Mouse (Mus musculus) left cerebral cortex, postnatal 14 days (tissue): ENCODE results near the gene 2610028H24Rik. TPM values are rescaled to one million over a fixed set of nuclear protein-coding genes. Genes with fewer than 3 reads are reported as not detected.

Experiments used
- DNase-seq, 2 experiments: peaks; one replicate each; pipeline ENCODE4 v3.0.0; 2021 to 2022; ENCODE audit warnings: low spot score in 2 of 2, mixed read lengths in 1 of 2
- intact Hi-C: fragments of 180-260 bp; cut with DNase I; formaldehyde crosslinking; loops from one replicate; pipeline ENCODE4 v1.15.1; 2025
- long read RNA-seq, 2 experiments: library from polyadenylated mRNA; stranded (forward); transcript quantifications; one replicate each; pipeline ENCODE4 v2.0.0; 2021
- total RNA-seq, 2 experiments: library from RNA; stranded (reverse); gene quantifications; 2 replicates each; pipeline ENCODE4 v1.2.3; 2021

2610028H24Rik gene
- total RNA-seq: not detected
- long read RNA-seq, experiment 1: 0 reads
- long read RNA-seq, experiment 2: 0 reads

DNA sequence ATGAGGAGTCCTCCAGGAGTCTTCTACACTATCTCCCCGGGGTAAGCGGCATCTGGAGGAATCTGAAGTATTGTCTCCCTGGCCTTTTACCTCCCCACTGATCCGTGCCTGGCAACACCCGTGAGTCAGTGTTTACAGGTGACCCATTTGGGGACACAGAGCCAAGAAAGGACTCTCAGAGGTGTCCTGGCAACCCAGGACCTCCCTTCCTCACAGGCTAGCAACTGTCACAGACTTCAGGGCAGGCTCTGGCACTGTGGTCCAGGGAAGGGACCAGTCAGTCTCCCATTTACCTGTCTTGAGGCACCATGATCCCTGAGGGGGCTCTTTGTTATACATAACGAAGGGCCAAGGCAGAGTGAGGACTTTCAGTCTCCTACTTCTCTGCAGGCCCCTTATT lies at the start of gene 2610028H24Rik:
Gene 2610028H24Rik (plus strand): TSS at position 231 of the 400 bp plus-strand sequence.
- intact Hi-C loops: no loop called here
- no peak for DNase-seq

GRCm38 (mm10) chr10:76408520-76408919 lies 40.4 kb upstream of the 2610028H24Rik start:
- intact Hi-C loops: no loop called here
- DNase-seq: peak in 1 of 2 experiments; percentile 18

GRCm38 (mm10) chr10:76416811-76417210 lies 32.1 kb upstream of the 2610028H24Rik start:
- DNase-seq: peak; percentile 62 to 73
- intact Hi-C loops: no loop called here

GRCm38 (mm10) chr10:76425674-76426073 lies 23.2 kb upstream of the 2610028H24Rik start:
- intact Hi-C loops: no loop called here
- no peak for DNase-seq

- intact Hi-C loops: no loop called here
- DNase-seq: no peak
These were observed 15.0 kb upstream of the 2610028H24Rik start for GRCm38 (mm10) chr10:76433925-76434324.

GRCm38 (mm10) chr10:76439107-76439890 lies 9.6 kb upstream of the 2610028H24Rik start:
- intact Hi-C loops: no loop called here
- no peak for DNase-seq

- DNase-seq: no peak
- intact Hi-C loops: no loop called here
These were observed 8.6 kb upstream of the 2610028H24Rik start, which contains the start of gene AC141477.1 for GRCm38 (mm10) chr10:76440281-76440680. TSS of gene AC141477.1 (minus strand) at chr10:76440444.

DNA sequence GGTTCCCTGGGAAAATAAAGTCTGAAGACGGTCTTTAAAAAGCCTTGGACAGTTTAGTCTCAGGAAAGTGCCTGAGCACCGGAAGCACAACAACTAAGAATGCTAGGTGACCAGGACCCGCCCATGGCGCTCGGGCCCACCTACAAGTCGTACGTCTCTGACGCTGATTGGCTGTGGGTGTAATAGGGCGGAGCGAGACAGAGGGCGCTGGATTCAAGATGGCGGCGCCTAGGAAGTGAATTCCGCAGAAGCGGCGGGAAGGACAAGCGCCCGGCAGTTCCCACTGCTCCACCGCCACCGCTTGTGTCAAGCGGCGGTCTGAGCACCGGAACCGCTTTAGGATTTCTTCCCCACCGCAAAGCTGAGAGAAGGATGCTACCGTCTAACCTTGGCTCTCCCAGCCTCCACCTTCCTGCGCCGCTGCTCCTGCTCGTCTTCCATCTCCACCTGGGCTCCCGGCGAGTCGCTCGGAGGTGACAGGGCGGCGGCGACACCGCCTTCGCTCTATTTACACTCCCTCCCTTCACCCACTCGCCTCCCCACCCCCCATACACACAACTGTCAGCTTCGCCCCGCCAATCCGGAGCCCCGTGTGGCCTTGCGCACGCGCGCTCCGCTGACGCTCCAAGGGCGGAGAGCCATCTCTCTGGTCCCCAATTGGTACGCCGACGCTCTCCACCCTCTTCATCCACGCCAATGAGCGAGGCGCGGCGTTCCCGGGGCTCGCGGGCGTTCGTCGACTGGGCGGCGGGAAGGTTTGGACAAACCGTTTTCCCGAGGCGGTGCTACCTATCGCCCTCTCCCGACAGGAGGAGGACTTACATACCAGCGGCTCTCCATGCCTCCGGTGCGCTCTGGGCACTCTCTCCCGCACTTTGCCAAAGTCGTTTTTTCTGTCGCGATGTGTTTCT lies 6.4 kb upstream of the 2610028H24Rik start, which contains the start of gene Pcnt:
Gene Pcnt (minus strand): TSS at position 609 of the 911 bp plus-strand sequence.
- intact Hi-C loops: no loop called here
- peak; percentile 97 for DNase-seq

GRCm38 (mm10) chr10:76445996-76446681 lies 2.7 kb upstream of the 2610028H24Rik start:
- intact Hi-C loops: no loop called here
- no peak for DNase-seq

DNA sequence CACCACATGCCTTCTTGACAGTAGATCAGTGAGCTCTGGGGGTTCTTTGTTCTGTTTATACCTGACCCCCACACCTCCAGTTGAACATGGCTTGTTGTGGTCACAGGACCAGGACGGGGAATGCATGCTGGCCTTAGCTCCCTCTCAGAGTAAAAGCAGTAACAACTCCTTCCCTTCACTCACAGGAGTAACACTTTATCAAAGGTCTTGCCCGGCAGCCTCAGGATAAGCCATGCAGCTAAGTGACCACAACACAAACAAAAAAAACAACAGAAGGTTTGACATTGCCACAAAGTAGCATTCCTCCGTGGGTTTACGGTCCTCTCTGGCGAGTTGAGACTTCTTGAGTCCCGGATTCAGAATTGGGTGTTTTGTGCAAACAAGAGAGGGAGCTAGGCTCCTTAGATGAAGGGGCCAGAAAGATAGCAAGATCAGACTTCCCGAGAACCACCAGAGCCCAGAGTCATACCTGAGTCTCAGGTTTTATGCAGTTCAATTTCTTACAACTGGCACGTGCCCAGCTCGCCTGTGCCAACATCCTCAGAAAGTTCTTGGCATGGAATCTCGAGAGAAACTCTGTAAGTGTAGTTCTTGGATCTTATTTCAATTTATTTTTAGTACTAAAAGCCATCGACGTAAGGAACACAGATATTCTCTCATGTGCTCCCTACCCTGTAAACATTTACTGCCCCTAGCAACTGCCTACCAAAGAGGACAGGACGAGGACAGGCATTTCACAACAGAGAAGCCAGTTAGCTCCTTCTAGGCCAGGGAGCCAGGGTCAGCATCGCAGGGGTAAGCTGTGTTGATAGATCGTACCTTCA lies 1.3 kb upstream of the 2610028H24Rik start:
- intact Hi-C loops: no loop called here
- DNase-seq: peak; percentile 12 to 54

DNA sequence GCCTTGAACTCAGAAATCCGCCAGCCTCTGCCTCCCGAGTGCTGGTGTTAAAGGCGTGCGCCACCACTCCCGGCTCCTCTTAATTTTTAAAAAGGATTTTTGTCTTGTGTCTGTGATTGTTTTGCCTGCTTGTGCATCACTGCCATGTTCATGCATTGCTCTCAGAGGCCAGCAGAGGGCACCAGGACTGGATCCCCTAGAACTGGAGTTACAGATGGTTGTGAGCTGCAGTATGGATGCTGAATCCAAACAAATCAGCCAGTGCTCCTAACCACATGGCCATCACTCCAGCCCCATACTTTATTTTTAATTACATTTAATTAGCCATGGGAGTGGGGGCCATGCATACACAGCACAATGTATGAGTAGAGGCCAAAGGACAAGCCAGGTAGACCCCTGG lies 6.4 kb downstream of the 2610028H24Rik start:
- DNase-seq: peak; percentile 65 to 73
- intact Hi-C loops: loop anchor here (5.0 kb wide), 1 partner anchor 282 kb away; no protein-coding TSS in a partner anchor

DNA sequence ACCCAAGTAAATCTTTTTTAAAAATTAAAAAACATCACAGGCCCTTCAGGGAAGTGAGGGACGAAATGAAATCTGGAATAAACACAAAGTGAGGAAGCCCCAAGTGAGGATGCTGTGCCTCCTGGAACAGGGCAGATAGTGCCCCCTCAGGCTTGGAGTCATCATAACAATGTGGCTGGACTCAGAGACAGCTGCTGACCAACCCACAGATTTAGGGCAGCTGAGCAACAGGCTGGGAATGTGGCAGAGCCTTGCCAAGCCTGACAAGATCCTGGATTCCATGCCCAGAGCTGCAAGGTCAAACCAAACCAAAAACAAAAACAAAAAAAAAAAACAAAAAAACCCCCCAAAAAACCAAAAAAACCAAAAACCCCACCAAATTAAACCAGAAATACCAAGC lies 12.4 kb downstream of the 2610028H24Rik start:
- intact Hi-C loops: no loop called here
- DNase-seq: no peak

DNA sequence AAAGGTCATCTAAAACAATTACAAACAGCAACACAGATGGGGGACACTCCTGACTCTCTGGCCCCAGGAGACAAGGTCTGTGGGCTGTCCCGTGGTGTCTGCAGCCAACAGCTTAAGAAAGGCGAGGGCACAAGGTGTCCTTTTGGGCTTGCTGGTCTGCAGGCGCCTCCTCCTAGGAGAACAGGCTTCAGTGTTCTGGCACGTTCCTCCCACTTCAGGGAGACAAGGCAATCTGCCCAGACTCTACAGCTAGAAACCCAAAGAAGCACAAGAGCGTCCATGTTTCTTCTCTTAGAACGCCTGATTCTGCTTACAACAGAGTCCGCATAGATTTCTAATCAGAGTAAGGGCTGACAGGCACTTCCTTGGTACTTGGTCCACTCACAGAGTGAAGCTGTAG lies 13.4 kb downstream of the 2610028H24Rik start:
- intact Hi-C loops: no loop called here
- DNase-seq: peak; percentile 12 to 50

- intact Hi-C loops: no loop called here
These were observed 13.8 kb downstream of the 2610028H24Rik start for GRCm38 (mm10) chr10:76462721-76463120.

GRCm38 (mm10) chr10:76468203-76469162 lies 19.6 kb downstream of the 2610028H24Rik start, which contains the start of the genes Mcm3ap and Ybey:
TSS of gene Mcm3ap (plus strand) at chr10:76468927.
TSS of gene Ybey (minus strand) at chr10:76469114.
- intact Hi-C loops: no loop called here
- peak; percentile 91 to 92 for DNase-seq

More at GRCm38 (mm10) chr10:76462721-76463120, 13.8 kb downstream of the 2610028H24Rik start:
- no peak for DNase-seq

DNA sequence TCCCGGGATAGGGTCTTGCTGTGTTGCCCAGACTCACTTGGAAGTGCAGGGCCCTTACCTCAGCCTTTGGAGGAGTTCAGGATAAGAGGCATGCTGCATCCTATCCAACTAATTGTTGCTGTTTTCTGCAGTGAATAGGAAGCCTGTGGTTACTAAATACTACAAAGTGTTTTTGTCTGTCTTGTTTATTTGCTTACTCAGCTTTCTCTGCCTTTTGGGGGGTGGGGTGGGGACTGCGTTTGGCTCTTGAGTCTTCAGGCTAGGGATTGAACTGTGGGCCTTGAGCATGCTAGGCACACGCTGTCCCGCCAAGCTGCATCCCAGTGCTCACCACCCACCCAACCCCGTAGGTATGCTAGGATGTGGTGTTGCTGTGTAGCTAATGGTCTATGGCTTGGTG lies 24.9 kb downstream of the 2610028H24Rik start:
- intact Hi-C loops: no loop called here
- DNase-seq: no peak

GRCm38 (mm10) chr10:76480851-76481250 lies 32.0 kb downstream of the 2610028H24Rik start:
- DNase-seq: no peak
- intact Hi-C loops: no loop called here
